Mouse (Mus musculus) liver, embryonic 15.5 days (tissue): Measurements from ENCODE around the gene Gorasp2. TPM values are rescaled to one million over a fixed set of nuclear protein-coding genes. Genes with fewer than 3 reads are reported as not detected.

Experiments
- ATAC-seq: fragments of 200-750 bp; cut with Nextera tagmentation; 2 replicates; pipeline ENCODE4 v1.8.0; 2017; ENCODE audit warnings: moderate number of reproducible peaks, mild to moderate bottlenecking, moderate library complexity; ENCODE audit not compliant: insufficient read depth
- H3K27ac ChIP-seq: fragments of 300-500 bp; sonication (generic); replicated peaks from 2 replicates; pipeline ENCODE4 v1.5.1; 2015; ENCODE audit warnings: mild to moderate bottlenecking, inconsistent platforms
- H3K27me3 ChIP-seq: fragments of 300-500 bp; sonication (generic); 2 replicates; pipeline ENCODE4 v1.6.1; 2015; ENCODE audit warnings: mild to moderate bottlenecking, inconsistent platforms
- H3K36me3 ChIP-seq: fragments of 300-500 bp; sonication (generic); replicated peaks from 2 replicates; pipeline ENCODE4 v1.6.1; 2015; ENCODE audit warnings: moderate library complexity, mild to moderate bottlenecking, inconsistent platforms
- H3K4me1 ChIP-seq: fragments of 300-500 bp; sonication (generic); replicated peaks from 2 replicates; pipeline ENCODE4 v1.6.1; 2015; ENCODE audit warnings: inconsistent platforms
- H3K4me2 ChIP-seq: fragments of 300-500 bp; sonication (generic); 2 replicates; pipeline ENCODE4 v1.6.1; 2015; ENCODE audit warnings: moderate library complexity, mild to moderate bottlenecking, inconsistent platforms
- H3K4me3 ChIP-seq: fragments of 300-500 bp; sonication (generic); replicated peaks from 2 replicates; pipeline ENCODE4 v1.5.1; 2015; ENCODE audit warnings: mild to moderate bottlenecking, inconsistent platforms
- H3K9ac ChIP-seq: fragments of 300-500 bp; sonication (generic); 2 replicates; pipeline ENCODE4 v1.6.1; 2015; ENCODE audit warnings: moderate library complexity, mild to moderate bottlenecking, inconsistent platforms
- H3K9me3 ChIP-seq: fragments of 300-500 bp; sonication (generic); replicated peaks from 2 replicates; pipeline ENCODE4 v1.6.1; 2016; ENCODE audit warnings: inconsistent platforms
- WGBS: fragments of 180-500 bp; shearing (Covaris S2); methylation state at CpG from one replicate; pipeline ENCODE4 v1.1.7; 2015; ENCODE audit warnings: mixed read lengths; ENCODE audit not compliant: insufficient replicate concordance; 5-methylcytosine and 5-hydroxymethylcytosine counted together
- polyA plus RNA-seq: library from polyadenylated mRNA; unstranded; fragments of >200 nt; fragmentation: Nextera tagmentation; extraction: Ambion mirVana; gene quantifications from 2 replicates; pipeline ENCODE4 v1.2.1, GENCODE M21; 2015

The Gorasp2 gene
- polyA plus RNA-seq, 1 experiment from 2014 or later = 55.9 TPM

- H3K4me1 ChIP-seq = no peaks in the 10 kb centered on the region
- H3K27ac ChIP-seq = no peak overlapping the region
- no peak overlapping the region for H3K4me3 ChIP-seq
- H3K27me3 ChIP-seq = no peaks in the 10 kb centered on the region
- no peak overlapping the region for H3K4me2 ChIP-seq
- 67% methylated on average over 2 of the region's 2 CpGs for WGBS
- H3K36me3 ChIP-seq = peaks cover 79% of the 10 kb centered on the region
- H3K9me3 ChIP-seq = no peaks in the 10 kb centered on the region
- H3K9ac ChIP-seq = no peak overlapping the region
- ATAC-seq = no peak
Observed at GRCm38 (mm10) chr2:70742588-70742987, 81.2 kb downstream of the Gorasp2 start.

DNA sequence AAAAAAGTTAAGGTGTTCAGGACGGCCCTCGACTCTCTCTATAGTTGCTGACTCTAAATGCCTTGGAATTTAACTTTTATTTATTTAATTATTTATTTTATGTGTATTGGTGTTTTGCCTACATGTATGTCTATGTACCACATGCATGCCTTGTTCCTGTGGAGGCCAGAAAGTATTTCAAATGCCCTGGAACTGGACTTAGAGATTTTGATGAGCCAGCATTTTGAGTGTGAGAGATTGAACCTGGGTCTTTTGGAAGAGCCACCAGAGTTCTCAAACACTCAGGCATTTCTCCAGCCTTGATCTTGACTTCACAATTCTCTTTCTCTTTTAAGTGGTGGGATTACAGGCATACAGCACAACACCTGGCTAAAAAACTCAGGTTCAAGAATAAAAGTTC is 90.3 kb downstream of the Gorasp2 start:
- no peak for ATAC-seq
- Histone ChIP-seq H3K4me3 (no peak overlapping the region), H3K27me3 (no peaks in the 10 kb centered on the region), H3K9me3 (no peaks in the 10 kb centered on the region), H3K4me1 (no peaks in the 10 kb centered on the region), H3K9ac (no peak overlapping the region), H3K36me3 (peaks cover 65% of the 10 kb centered on the region), H3K4me2 (no peak overlapping the region), H3K27ac (no peak overlapping the region)
- 93% methylated on average over 2 of the region's 2 CpGs for WGBS

DNA sequence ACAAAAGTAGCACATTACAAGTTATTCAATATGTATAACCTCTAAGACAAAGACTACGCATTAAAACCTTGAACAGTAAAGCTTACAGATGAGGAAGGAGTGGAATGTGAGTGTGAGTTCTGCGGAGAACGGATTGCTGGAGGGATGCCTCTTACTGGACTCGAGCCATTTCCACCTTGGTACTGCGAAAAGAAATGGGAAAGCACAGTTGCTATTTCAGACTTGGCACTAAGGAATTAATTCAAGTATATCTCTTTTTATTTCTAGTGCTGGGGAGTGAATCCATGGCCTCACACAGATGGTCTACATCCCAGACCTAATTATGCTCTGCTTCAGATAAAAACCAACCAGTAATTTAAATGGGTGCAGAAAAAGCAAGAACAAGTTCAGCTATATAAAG is 90.8 kb downstream of the Gorasp2 start:
- H3K27ac ChIP-seq = no peak overlapping the region
- H3K4me2 ChIP-seq = no peak overlapping the region
- H3K9me3 ChIP-seq = no peaks in the 10 kb centered on the region
- no peak overlapping the region for H3K9ac ChIP-seq
- WGBS = 83% methylated on average over 5 of the region's 5 CpGs
- no peaks in the 10 kb centered on the region for H3K4me1 ChIP-seq
- H3K4me3 ChIP-seq = no peak overlapping the region
- H3K36me3 ChIP-seq = peaks cover 63% of the 10 kb centered on the region
- ATAC-seq = no peak
- no peaks in the 10 kb centered on the region for H3K27me3 ChIP-seq

Other genes with a start within 250 kb of the Gorasp2 start
- gene Sp5, start 186.7 kb upstream of the Gorasp2 start, polyA plus RNA-seq = 0.09 TPM in 1 of 2 replicates, not detected in the other
- not detected in 2 replicates for gene Erich2, start 152.8 kb upstream of the Gorasp2 start, polyA plus RNA-seq
- 0.06 and 0.08 TPM in 2 replicates for gene Gad1, start 108.5 kb upstream of the Gorasp2 start, polyA plus RNA-seq
- 0.69 and 0.77 TPM in 2 replicates for gene Gm26558, start 532 bp downstream of the Gorasp2 start, polyA plus RNA-seq
- 29.0 and 30.1 TPM in 2 replicates for gene Tlk1, start 164.2 kb downstream of the Gorasp2 start, polyA plus RNA-seq